Mouse (Mus musculus): ENCODE data around the gene Rplp1. TPM values are rescaled to one million over a fixed set of nuclear protein-coding genes. Genes with fewer than 3 reads are reported as not detected.

Gene Rplp1
- total and polyA plus RNA-seq, 3 experiments: 9,058 to 15,045 TPM; not detected in 1

DNA sequence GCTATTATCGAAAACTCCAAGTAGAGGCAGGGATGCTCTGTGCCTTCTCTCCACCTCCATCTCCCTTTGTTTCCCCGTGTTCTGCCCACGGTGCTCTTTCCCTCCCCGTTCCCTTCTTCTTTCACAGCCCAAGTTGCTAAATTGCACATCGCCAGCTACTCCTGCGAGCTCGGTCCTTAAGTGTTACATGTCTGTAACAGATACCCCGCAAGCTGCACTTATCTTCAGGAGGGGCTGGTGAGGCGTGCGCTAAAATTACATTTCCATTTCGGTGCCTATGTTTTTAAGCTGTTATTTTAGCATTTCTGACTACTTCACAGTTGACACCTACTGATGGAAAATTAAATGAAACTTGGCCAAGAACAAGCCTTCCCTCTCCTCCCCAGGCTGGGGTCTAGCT lies 46.7 kb downstream of the Rplp1 start:
- TF ChIP-seq USF2 (IDR thresholded peaks at IDR 0.05; ENCODE audit: borderline replicate concordance in 1 of 2, insufficient read depth in 1 of 2, low read depth in 1 of 2, low read length in 2 of 2): no peak
- TF ChIP-seq POLR2AphosphoS5 (IDR thresholded peaks at IDR 0.05; ENCODE audit: borderline replicate concordance, low read depth, low read length): no peak
- no peak for TF ChIP-seq ZNF384 (IDR thresholded peaks at IDR 0.05; ENCODE audit: low read depth, low read length)
- no peak for TF ChIP-seq RCOR1 (IDR thresholded peaks at IDR 0.05; ENCODE audit: low read depth, low read length)
- no peak for TF ChIP-seq TAL1 (IDR thresholded peaks at IDR 0.05; ENCODE audit: low read length)
- no peaks in the 10 kb centered on the region for H3K79me2 ChIP-seq (ENCODE audit: control insufficient read depth, insufficient read depth, low read length, poor library complexity)
- H3K36me3 ChIP-seq (ENCODE audit: control insufficient read depth in 1 of 2, insufficient read depth in 2 of 2, low read length in 2 of 2): no peaks in the 10 kb centered on the region
- H3K4me3 ChIP-seq (ENCODE audit: control insufficient read depth in 1 of 2, insufficient read depth in 1 of 2, low read depth in 2 of 2, low read length in 2 of 2): no peak overlapping the region
- H3K9ac ChIP-seq (ENCODE audit: control insufficient read depth, low read depth, low read length, poor library complexity, severe bottlenecking): no peak overlapping the region
- peaks cover 0 to 2% of the 10 kb centered on the region in 2 experiments; a peak in 2 of 4 replicates for H3K27me3 ChIP-seq (ENCODE audit: control insufficient read depth in 1 of 2, insufficient read depth in 2 of 2, low read length in 2 of 2)
- no peaks in the 10 kb centered on the region for H3K9me3 ChIP-seq (replicated peaks; ENCODE audit: insufficient read depth, low read length)
- DNase-seq (ENCODE audit: low read depth, low spot score): no peak
- no peaks in the 10 kb centered on the region for H3K4me1 ChIP-seq (ENCODE audit: control insufficient read depth in 1 of 2, insufficient read depth in 2 of 2, low read length in 2 of 2)
- no peak overlapping the region for H3K27ac ChIP-seq (ENCODE audit: control insufficient read depth, low read depth, low read length)

Other genes with a start within 250 kb of the Rplp1 start
- gene Kif23, start 32.2 kb upstream of the Rplp1 start, total RNA-seq (2012; rRNA removed): 37.5 and 54.3 TPM in 2 replicates
- 100 to 1,000 TPM in 1 of 2 experiments, not detected in 1; 100 TPM for gene Kif23, start 32.2 kb upstream of the Rplp1 start, polyA plus RNA-seq (2012; ENCODE audit: insufficient read depth in 1 of 2, insufficient read length in 2 of 2, low read depth in 1 of 2, low replicate concordance in 2 of 2, missing spikeins in 1 of 2)
- gene Paqr5, start 112.3 kb upstream of the Rplp1 start, total RNA-seq (2012; rRNA removed): not detected in 2 replicates
- gene Paqr5, start 112.3 kb upstream of the Rplp1 start, polyA plus RNA-seq (2012; ENCODE audit: insufficient read depth in 1 of 2, insufficient read length in 2 of 2, low read depth in 1 of 2, low replicate concordance in 2 of 2, missing spikeins in 1 of 2): under 1 TPM in 1 of 2 experiments, not detected in 1; 0.04 TPM
- gene Glce, start 208.1 kb upstream of the Rplp1 start, total RNA-seq (2012; rRNA removed): 11.8 and 12.2 TPM in 2 replicates
- 1 to 10 TPM in 1 of 2 experiments, not detected in 1; 9.2 TPM for gene Glce, start 208.1 kb upstream of the Rplp1 start, polyA plus RNA-seq (2012; ENCODE audit: insufficient read depth in 1 of 2, insufficient read length in 2 of 2, low read depth in 1 of 2, low replicate concordance in 2 of 2, missing spikeins in 1 of 2)